Mouse (Mus musculus): ENCODE measurements around the gene Sympk. TPM values are rescaled to one million over a fixed set of nuclear protein-coding genes. Genes with fewer than 3 reads are reported as not detected.
A peak's percentile ranks its signal among the peaks of the same experiment; 100 is the strongest.

Gene Sympk
- total RNA-seq, 2 experiments from 2014 or later, result 74.1 to 74.6 TPM

Small RNA genes within 50 kb of the gene (microRNA-seq; reads per million reads assigned to microRNA genes)
- gene Mir3100, result 9.9 reads per million, percentile 24 among the genes with 10 or more reads in this experiment

Other genes starting within 250 kb of the Sympk start
- not detected for gene Psg19, start 225.9 kb upstream of the Sympk start, total RNA-seq (2021)
- not detected for gene Psg17, start 202.8 kb upstream of the Sympk start, total RNA-seq (2021)
- gene Mill2, start 184.4 kb upstream of the Sympk start, total RNA-seq (2021), result 1 to 10 TPM; 1.8 to 3.0 TPM
- under 1 TPM in 1 of 2 experiments, not detected in 1; 0.37 TPM for gene Pglyrp1, start 153.0 kb upstream of the Sympk start, total RNA-seq (2021)
- 1 to 10 TPM; 3.6 to 5.6 TPM for gene Ccdc61, start 114.0 kb upstream of the Sympk start, total RNA-seq (2021)
- 1 to 10 TPM; 1.1 to 1.9 TPM for gene Nova2, start 98.5 kb upstream of the Sympk start, total RNA-seq (2021)
- not detected for gene Nanos2, start 37.0 kb upstream of the Sympk start, total RNA-seq (2021)
- 1 to 10 TPM; 8.7 to 8.9 TPM for gene Mypop, start 33.1 kb upstream of the Sympk start, total RNA-seq (2021)
- gene Irf2bp1, start 20.3 kb upstream of the Sympk start, total RNA-seq (2021), result 10 to 100 TPM; 18.3 to 18.5 TPM
- under 1 TPM in 1 of 2 experiments, not detected in 1; 0.09 TPM for gene Foxa3, start 839 bp upstream of the Sympk start, total RNA-seq (2021)
- not detected for gene Rsph6a, start 30.3 kb downstream of the Sympk start, total RNA-seq (2021)
- 10 to 100 TPM; 33.8 to 39.1 TPM for gene Dmwd, start 51.9 kb downstream of the Sympk start, total RNA-seq (2021)
- 100 to 1,000 TPM; 232 to 265 TPM for gene Dmpk, start 59.5 kb downstream of the Sympk start, total RNA-seq (2021)
- gene Six5, start 70.2 kb downstream of the Sympk start, total RNA-seq (2021), result 1 to 10 TPM; 1.7 to 2.1 TPM
- not detected for gene Gm4969, start 94.0 kb downstream of the Sympk start, total RNA-seq (2021)
- 1 to 10 TPM; 2.2 to 2.6 TPM for gene Fbxo46, start 95.5 kb downstream of the Sympk start, total RNA-seq (2021)
- 1 to 10 TPM; 1.9 to 2.0 TPM for gene Qpctl, start 124.9 kb downstream of the Sympk start, total RNA-seq (2021)
- gene Snrpd2, start 125.3 kb downstream of the Sympk start, total RNA-seq (2021), result 10 to 100 TPM; 50.5 to 55.4 TPM
- gene Gipr, start 141.8 kb downstream of the Sympk start, total RNA-seq (2021), result not detected
- 10 to 100 TPM; 13.9 to 15.0 TPM for gene Eml2, start 152.0 kb downstream of the Sympk start, total RNA-seq (2021)
- gene Gpr4, start 188.2 kb downstream of the Sympk start, total RNA-seq (2021), result 1 to 10 TPM; 1.3 to 3.3 TPM
- 10 to 100 TPM; 41.3 to 47.1 TPM for gene Opa3, start 204.0 kb downstream of the Sympk start, total RNA-seq (2021)
- 10 to 100 TPM; 11.6 to 22.2 TPM for gene Vasp, start 247.4 kb downstream of the Sympk start, total RNA-seq (2021)